Mouse (Mus musculus) limb, embryonic 13.5 days (tissue): ENCODE data around the gene Mrpl12. TPM values are rescaled to one million over a fixed set of nuclear protein-coding genes. Genes with fewer than 3 reads are reported as not detected.
A peak's percentile ranks its signal among the peaks of the same experiment; 100 is the strongest.

Experiments used
- ATAC-seq: fragments of 200-750 bp; cut with Nextera tagmentation; 2 replicates; pipeline ENCODE4 v1.8.0; 2017; ENCODE audit warnings: low read depth, moderate number of reproducible peaks, moderate TSS enrichment; ENCODE audit not compliant: low FRiP score
- H3K27ac ChIP-seq: fragments of 300-500 bp; sonication (generic); 2 replicates; pipeline ENCODE4 v1.5.1; 2015; ENCODE audit warnings: inconsistent platforms, mild to moderate bottlenecking, moderate library complexity
- H3K27me3 ChIP-seq: fragments of 300-500 bp; sonication (generic); 2 replicates; pipeline ENCODE4 v1.6.1; 2015; ENCODE audit warnings: mild to moderate bottlenecking, inconsistent platforms
- H3K36me3 ChIP-seq: fragments of 300-500 bp; sonication (generic); 2 replicates; pipeline ENCODE4 v1.6.1; 2015; ENCODE audit warnings: inconsistent platforms, mild to moderate bottlenecking, moderate library complexity
- H3K4me1 ChIP-seq: fragments of 300-500 bp; sonication (generic); 2 replicates; pipeline ENCODE4 v1.6.1; 2015; ENCODE audit warnings: inconsistent platforms
- H3K4me2 ChIP-seq: fragments of 300-500 bp; sonication (generic); replicated peaks from 2 replicates; pipeline ENCODE4 v1.6.1; 2015; ENCODE audit warnings: inconsistent platforms, mild to moderate bottlenecking, moderate library complexity
- H3K4me3 ChIP-seq: fragments of 300-500 bp; sonication (generic); 2 replicates; pipeline ENCODE4 v1.5.1; 2015; ENCODE audit warnings: moderate library complexity, mild to moderate bottlenecking, inconsistent platforms
- H3K9ac ChIP-seq: fragments of 300-500 bp; sonication (generic); 2 replicates; pipeline ENCODE4 v1.6.1; 2015; ENCODE audit warnings: mild to moderate bottlenecking, inconsistent platforms
- H3K9me3 ChIP-seq: fragments of 300-500 bp; sonication (generic); 2 replicates; pipeline ENCODE4 v1.6.1; 2016; ENCODE audit warnings: inconsistent platforms
- WGBS: fragments of 180-500 bp; shearing (Covaris S2); methylation state at CpG from one replicate; pipeline ENCODE4 v1.1.7; 2015; 5-methylcytosine and 5-hydroxymethylcytosine counted together
- polyA plus RNA-seq: library from polyadenylated mRNA; unstranded; fragments of >200 nt; fragmentation: Nextera tagmentation; extraction: Ambion mirVana; gene quantifications from 2 replicates; pipeline ENCODE4 v1.2.1, GENCODE M21; 2015

Mrpl12 gene
- polyA plus RNA-seq, 1 experiment from 2014 or later: 120 TPM

DNA sequence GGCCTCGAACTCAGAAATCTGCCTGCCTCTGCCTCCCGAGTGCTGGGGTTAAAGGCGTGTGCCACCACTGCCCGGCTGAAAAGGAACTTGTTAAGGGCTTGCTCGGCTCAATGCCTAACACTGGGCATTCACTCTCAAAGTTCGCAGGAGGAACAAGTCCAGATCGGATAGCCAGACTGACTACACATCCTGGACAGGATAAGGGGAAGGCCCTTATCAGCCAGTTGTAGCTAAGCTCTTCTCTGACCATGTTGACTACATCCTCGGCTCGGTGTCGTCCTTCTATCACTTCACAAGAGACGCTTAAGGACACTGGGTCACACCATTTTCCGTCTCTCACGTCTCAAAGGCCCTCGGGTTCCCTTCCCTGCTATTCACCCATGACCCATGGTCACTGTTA is 27.0 kb upstream of the Mrpl12 start:
- H3K4me1 ChIP-seq: peaks cover 20% of the 10 kb centered on the region
- ATAC-seq: no peak
- peaks cover 36% of the 10 kb centered on the region for H3K36me3 ChIP-seq
- H3K9me3 ChIP-seq: no peaks in the 10 kb centered on the region
- no peaks in the 10 kb centered on the region for H3K27me3 ChIP-seq
- H3K9ac ChIP-seq: peak overlapping the region; percentile 95
- peak overlapping the region; percentile 76 for H3K27ac ChIP-seq
- WGBS: 37% methylated on average over 14 of the region's 14 CpGs
- H3K4me3 ChIP-seq: peak overlapping the region; percentile 90
- peak overlapping the region; percentile 96 for H3K4me2 ChIP-seq

DNA sequence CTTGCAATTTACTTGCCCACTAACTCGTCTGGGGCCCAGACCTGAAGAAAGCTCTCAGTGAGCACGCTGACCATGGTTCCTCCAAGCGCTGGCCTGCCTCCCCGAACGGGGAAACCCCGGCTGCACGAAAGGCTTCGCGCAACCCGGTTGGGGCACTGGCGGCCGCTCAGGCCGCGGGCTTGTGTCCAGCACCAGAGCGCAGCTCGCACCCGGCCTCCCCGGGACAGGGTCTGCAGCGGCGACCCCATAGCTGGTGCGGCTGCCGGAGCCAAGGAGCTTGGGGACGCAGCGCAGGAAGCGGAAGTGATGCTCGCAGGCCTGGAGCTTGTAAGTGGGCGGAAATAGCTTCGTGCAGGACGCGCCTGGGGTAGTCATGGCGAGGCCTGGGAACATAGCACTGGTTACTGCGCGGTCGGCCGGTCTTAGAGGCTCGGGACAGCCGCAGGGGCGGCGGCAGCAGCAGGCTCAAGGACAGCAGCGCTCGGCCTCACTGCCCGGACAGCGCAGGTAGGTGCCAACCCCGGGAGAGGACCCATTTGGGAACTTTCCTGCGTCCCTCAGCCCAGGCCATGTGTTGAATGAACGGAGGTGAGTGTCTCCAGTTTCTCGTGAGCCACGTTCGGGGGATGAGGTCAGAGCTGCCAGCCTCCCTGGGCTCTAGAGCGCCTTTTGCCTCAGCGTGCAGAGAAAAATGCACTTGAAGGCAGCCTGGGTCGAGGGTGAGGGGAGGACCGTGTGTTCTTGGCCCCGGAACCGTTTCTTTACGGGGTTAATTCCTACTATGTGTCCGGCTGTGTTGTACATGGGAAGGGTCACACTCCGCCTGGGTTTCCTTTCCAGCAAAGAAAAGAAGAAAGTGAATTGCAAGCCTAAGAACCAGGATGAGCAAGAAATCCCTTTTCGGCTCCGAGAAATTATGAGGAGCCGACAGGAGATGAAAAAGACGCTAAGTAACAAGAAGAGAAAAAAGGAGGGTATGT is 26.4 kb upstream of the Mrpl12 start, which contains the start of the genes Oxld1 and Ccdc137:
Oxld1 (minus strand) TSS at position 297 of the 980 bp plus-strand sequence.
Ccdc137 (plus strand) TSS at position 344 of the 980 bp plus-strand sequence.
- no peaks in the 10 kb centered on the region for H3K9me3 ChIP-seq
- H3K4me2 ChIP-seq: peak within 1 kb of the TSS; percentile 96
- H3K36me3 ChIP-seq: peaks cover 43% of the 10 kb centered on the region
- WGBS: 5% methylated on average over 60 of the region's 62 CpGs
- H3K27ac ChIP-seq: peak within 1 kb of the TSS; percentile 76
- H3K27me3 ChIP-seq: no peaks in the 10 kb centered on the region
- peak; percentile 87 for ATAC-seq
- H3K4me1 ChIP-seq: peaks cover 20% of the 10 kb centered on the region
- H3K4me3 ChIP-seq: peak within 1 kb of the TSS; percentile 90
- peak within 1 kb of the TSS; percentile 95 for H3K9ac ChIP-seq

DNA sequence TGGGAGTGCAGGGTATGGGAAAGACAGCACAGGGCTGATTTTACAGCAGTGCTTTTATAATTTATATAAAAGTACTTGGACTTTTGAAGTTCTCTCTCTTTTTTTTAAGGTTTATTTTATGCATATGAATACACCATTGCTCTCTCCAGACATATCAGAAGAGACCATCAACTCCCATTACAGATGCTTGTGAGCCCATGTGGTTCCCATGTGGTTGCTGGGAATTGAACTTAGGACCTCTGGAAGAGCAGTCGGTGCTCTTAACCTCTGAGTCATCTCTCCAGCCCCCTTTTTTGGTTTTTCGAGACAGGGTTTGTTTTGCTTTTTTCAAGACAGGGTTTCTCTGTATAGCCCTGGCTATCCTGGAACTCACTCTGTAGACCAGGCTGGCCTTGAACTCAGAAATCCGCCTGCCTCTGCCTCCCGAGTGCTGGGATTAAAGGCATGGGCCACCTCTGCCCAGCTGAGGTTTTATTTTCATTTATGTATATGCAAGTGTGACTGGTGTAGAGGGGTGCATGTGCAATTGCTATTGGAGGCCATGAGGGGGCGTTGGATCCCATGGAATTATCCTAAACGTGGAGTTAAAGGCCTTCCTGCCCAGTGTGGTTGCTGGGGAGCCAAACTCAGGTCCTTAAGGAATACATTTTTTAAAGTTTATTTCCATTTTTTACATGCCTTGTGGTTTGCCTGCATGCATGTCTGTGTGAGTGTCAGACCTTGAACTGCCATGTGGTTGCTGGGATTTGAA is 25.4 kb upstream of the Mrpl12 start:
- Histone ChIP-seq H3K9me3 (no peaks in the 10 kb centered on the region), H3K36me3 (peaks cover 52% of the 10 kb centered on the region), H3K27ac (0 out of 2 replicates have a peak overlapping the region, but pooled peaks have one; percentile 76), H3K4me3 (peak overlapping the region; percentile 90), H3K9ac (peak overlapping the region; percentile 95), H3K4me2 (peak overlapping the region; percentile 96), H3K27me3 (no peaks in the 10 kb centered on the region), H3K4me1 (peaks cover 20% of the 10 kb centered on the region)
- ATAC-seq: no peak
- 68% methylated on average over 6 of the region's 6 CpGs for WGBS

DNA sequence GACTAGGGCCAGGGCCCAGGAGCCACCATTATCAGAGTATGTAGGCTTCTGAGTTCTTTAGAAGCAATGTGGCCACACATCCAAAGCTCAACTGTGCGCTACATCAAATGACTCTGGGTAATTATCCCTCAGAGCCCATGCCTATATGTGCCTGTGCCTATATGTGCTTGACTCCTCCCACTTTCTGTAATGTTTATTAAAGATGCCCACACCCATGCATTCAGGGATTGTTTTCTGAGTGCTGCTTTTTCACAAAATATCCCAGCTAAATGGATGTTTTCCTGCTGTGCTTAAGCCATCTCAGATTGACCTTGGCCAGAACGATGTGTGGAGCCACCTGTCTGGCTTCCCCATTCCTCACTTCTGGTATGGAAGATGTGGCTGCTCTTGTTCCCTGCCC is 20.9 kb upstream of the Mrpl12 start:
- Histone ChIP-seq H3K27ac (no peak overlapping the region), H3K9ac (no peak overlapping the region), H3K36me3 (peaks cover 63% of the 10 kb centered on the region), H3K9me3 (no peaks in the 10 kb centered on the region), H3K4me1 (peaks cover 30% of the 10 kb centered on the region), H3K27me3 (no peaks in the 10 kb centered on the region), H3K4me2 (no peak overlapping the region), H3K4me3 (no peak overlapping the region)
- WGBS: 88% methylated on average over 2 of the region's 2 CpGs
- no peak for ATAC-seq

DNA sequence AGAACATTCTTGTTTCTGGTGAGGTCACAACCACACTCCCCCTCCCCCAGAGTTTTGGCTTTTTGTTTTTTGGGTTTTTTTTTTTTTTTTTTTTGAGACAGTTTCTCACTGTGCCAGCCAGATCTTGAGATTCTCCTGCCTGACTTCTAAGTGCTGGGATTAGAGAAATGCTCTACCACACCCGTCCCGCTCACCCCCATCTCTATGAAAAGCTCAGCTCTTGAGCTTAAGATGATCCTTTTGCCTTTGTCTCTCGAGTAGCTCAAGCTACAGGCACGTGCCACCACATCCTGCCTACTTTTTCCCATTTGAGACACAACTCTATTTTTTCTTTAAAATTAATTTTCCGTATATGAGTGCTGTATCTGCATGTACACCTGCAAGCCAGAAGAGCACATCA is 20.0 kb upstream of the Mrpl12 start:
- H3K4me2 ChIP-seq: no peak overlapping the region
- H3K9ac ChIP-seq: no peak overlapping the region
- peaks cover 64% of the 10 kb centered on the region for H3K36me3 ChIP-seq
- no peak overlapping the region for H3K27ac ChIP-seq
- H3K4me1 ChIP-seq: peaks cover 25% of the 10 kb centered on the region
- H3K27me3 ChIP-seq: no peaks in the 10 kb centered on the region
- no peak overlapping the region for H3K4me3 ChIP-seq
- WGBS: 88% methylated on average over 5 of the region's 5 CpGs
- ATAC-seq: no peak
- H3K9me3 ChIP-seq: no peaks in the 10 kb centered on the region

DNA sequence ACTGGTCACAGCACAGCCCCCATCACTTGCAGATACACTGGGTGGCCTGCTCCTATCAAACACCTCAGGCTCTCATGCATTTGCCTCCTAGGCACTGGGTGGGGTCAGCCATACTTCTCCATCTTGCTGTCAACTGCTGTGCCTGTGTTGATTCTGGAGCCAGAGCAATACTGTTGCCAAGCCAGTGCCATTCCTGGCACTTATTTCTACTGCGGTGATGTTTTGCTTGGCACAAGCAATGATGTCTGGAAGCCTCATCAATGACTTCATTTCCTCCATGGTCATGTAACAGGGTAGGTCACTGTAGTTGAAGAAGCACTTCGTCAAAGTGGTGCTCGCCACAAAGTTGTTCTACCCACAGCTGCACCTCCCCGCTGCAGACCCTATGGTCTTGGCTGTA is 18.9 kb upstream of the Mrpl12 start:
- Histone ChIP-seq H3K4me2 (peak overlapping the region; percentile 97), H3K9ac (peak overlapping the region; percentile 93; the same call in 1 of the 2 replicates), H3K9me3 (no peaks in the 10 kb centered on the region), H3K27me3 (no peaks in the 10 kb centered on the region), H3K36me3 (peaks cover 66% of the 10 kb centered on the region), H3K4me1 (peaks cover 25% of the 10 kb centered on the region), H3K27ac (no peak overlapping the region), H3K4me3 (peak overlapping the region; percentile 97; the same call in 1 of the 2 replicates)
- 89% methylated on average over 4 of the region's 4 CpGs for WGBS
- no peak for ATAC-seq

DNA sequence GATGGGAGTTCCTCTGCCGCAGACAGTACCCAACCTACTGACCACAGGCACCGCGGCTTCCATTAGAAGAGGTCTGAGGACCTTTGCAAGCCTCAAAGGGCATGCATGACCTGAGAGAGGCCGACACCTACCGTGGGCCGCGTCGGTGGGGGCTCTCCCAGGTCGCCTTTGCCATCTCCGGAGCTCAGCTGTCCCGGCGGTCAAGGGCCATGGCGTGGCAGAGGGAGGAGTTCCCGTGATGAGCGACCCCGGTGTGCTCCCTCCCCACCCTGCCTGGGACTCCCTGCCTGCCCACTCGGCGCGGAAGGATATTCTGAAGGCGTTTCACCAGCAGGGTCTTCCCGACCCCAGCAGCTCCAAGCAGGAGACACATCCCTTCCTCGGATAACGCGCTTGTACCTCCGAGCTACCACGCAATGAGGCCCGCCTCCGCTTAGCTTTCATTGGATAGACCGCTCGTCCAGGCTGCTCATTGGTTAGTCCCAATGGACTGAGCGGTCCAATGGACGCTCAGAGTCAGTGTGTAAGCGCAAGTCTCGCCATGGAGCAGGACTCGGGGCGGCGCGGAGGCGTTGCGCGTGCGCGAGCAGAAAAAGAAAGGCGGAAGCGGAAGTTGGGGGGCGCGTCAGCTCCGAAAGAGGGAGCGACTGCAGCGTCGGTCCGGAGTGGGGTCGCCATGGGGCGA is 17.2 kb upstream of the Mrpl12 start, which contains the start of gene Arl16:
Arl16 (minus strand) TSS at position 557 of the 685 bp plus-strand sequence.
- no peaks in the 10 kb centered on the region for H3K9me3 ChIP-seq
- no peaks in the 10 kb centered on the region for H3K27me3 ChIP-seq
- peaks cover 25% of the 10 kb centered on the region for H3K4me1 ChIP-seq
- H3K4me2 ChIP-seq: peak within 1 kb of the TSS; percentile 97
- peaks cover 66% of the 10 kb centered on the region for H3K36me3 ChIP-seq
- peak within 1 kb of the TSS; percentile 93 for H3K9ac ChIP-seq
- peak; percentile 100 for ATAC-seq
- H3K27ac ChIP-seq: peak within 1 kb of the TSS; percentile 79; the same call in 1 of the 2 replicates
- WGBS: under 1% methylated on average over 54 of the region's 54 CpGs
- H3K4me3 ChIP-seq: peak within 1 kb of the TSS; percentile 97

DNA sequence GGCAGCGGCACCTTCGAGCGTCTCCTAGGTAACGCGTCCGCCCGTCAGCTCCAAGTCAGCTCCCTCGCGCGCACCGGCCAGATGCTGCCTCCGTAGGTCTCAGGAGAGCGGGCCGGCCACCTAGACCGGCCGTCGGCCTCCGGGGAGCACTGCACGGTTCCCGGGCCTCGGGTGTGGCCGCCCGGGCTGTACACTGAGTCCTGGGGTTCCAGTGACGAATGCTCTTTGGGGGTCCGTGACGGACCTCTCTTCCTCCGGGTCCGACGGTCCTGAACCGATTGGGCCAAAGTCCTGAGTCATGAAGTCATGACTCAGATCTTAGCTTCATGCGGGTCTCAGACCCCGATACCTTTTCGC is 16.7 kb upstream of the Mrpl12 start:
- peak; percentile 33 for ATAC-seq
- H3K4me2 ChIP-seq: peak overlapping the region; percentile 97
- H3K4me3 ChIP-seq: peak overlapping the region; percentile 97
- H3K27ac ChIP-seq: no peak overlapping the region
- H3K9ac ChIP-seq: peak overlapping the region; percentile 93
- no peaks in the 10 kb centered on the region for H3K9me3 ChIP-seq
- peaks cover 66% of the 10 kb centered on the region for H3K36me3 ChIP-seq
- H3K27me3 ChIP-seq: no peaks in the 10 kb centered on the region
- H3K4me1 ChIP-seq: peaks cover 25% of the 10 kb centered on the region
- 1% methylated on average over 33 of the region's 33 CpGs for WGBS

DNA sequence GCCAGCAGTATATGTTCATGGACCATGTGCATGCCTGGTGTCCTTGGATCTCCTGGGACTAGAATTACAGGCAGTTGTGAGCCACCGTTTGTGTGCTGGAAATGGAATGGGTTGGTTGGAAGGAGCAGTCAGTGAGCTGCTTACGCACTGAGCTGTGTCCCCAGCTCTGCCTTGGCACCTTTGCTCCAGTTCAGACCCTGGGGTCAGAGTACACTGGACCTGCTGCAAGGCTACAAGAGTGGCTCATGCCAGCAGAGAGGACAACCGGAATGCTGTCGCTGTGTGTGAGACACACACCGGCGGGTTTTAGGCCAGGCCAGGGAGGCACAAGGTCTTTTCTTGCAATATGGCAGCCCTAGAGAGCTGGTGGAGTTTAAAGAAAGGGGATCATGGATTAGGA is 12.4 kb upstream of the Mrpl12 start:
- WGBS: 95% methylated on average over 6 of the region's 6 CpGs
- no peak overlapping the region for H3K27ac ChIP-seq
- ATAC-seq: no peak
- H3K4me1 ChIP-seq: peaks cover 10% of the 10 kb centered on the region
- no peaks in the 10 kb centered on the region for H3K9me3 ChIP-seq
- H3K9ac ChIP-seq: no peak overlapping the region
- H3K27me3 ChIP-seq: no peaks in the 10 kb centered on the region
- no peak overlapping the region for H3K4me3 ChIP-seq
- H3K4me2 ChIP-seq: no peak overlapping the region
- H3K36me3 ChIP-seq: peaks cover 79% of the 10 kb centered on the region

DNA sequence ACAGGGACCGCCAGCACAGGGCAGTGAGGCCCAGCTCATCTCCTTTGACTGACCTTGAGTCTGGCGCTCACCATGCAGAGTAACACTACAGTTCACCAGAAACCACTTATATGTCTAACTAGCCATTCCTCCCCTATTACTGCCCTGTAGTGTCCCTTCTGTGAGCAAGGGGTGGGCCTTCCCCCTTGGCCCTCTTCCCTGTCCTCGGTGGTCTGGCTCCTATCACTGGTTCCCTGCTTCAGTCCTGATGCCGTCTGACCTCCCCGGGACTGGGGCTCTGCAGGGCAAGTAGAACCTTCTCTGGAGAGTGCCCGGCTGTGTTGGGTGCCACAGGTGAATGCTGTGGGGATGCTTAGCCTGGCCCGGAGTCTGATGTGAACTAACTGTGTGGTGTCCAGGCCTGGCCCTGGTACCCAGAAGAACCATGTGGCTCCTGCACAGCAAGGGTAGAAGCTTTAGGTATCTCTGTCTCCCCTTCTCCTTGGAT is 922 bp upstream of the Mrpl12 start:
- WGBS: 88% methylated on average over 7 of the region's 7 CpGs
- Histone ChIP-seq H3K27ac (peak overlapping the region; percentile 85; the same call in 1 of the 2 replicates), H3K9me3 (no peaks in the 10 kb centered on the region), H3K27me3 (no peaks in the 10 kb centered on the region), H3K9ac (peak overlapping the region; percentile 94), H3K4me2 (peak overlapping the region; percentile 95), H3K36me3 (peaks cover 79% of the 10 kb centered on the region), H3K4me1 (peaks cover 17% of the 10 kb centered on the region), H3K4me3 (peak overlapping the region; percentile 94)
- no peak for ATAC-seq

DNA sequence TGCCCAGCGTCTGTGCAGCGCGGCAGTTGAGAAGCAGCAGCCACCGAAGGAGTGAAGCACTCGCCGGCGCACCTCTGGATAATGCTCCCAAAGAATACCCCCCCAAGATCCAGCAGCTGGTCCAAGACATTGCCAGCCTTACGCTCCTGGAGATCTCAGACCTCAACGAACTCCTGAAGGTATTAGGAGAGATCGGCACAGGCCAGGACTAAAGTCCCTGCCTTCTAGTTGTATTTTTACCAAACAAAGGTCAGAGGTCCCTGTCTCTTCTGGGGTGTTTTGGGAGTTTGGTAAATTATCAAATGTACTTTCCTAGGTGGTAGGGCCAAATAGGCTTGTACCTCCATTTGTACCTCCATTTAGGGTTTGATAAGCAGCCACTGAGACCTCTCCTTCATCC is 838 bp downstream of the Mrpl12 start:
- Histone ChIP-seq H3K4me2 (peak overlapping the region; percentile 95), H3K9me3 (no peaks in the 10 kb centered on the region), H3K4me1 (peaks cover 27% of the 10 kb centered on the region), H3K27me3 (no peaks in the 10 kb centered on the region), H3K9ac (peak overlapping the region; percentile 94), H3K36me3 (peaks cover 70% of the 10 kb centered on the region), H3K4me3 (peak overlapping the region; percentile 94), H3K27ac (peak overlapping the region; percentile 85; the same call in 1 of the 2 replicates)
- no peak for ATAC-seq
- 11% methylated on average over 10 of the region's 10 CpGs for WGBS
